Mouse (Mus musculus) embryonic facial prominence, embryonic 12.5 days (tissue): Measurements from ENCODE around the gene Dmbx1. TPM values are rescaled to one million over a fixed set of nuclear protein-coding genes. Genes with fewer than 3 reads are reported as not detected.

Source experiments
- ATAC-seq: fragments of 200-750 bp; cut with Nextera tagmentation; 2 replicates; pipeline ENCODE4 v1.8.0; 2017; ENCODE audit not compliant: insufficient number of reproducible peaks, insufficient read depth, low FRiP score, low TSS enrichment
- H3K27ac ChIP-seq: fragments of 300-500 bp; sonication (generic); 2 replicates; pipeline ENCODE4 v1.5.1; 2016; ENCODE audit warnings: mild to moderate bottlenecking
- H3K27me3 ChIP-seq: fragments of 300-500 bp; sonication (generic); 2 replicates; pipeline ENCODE4 v1.6.1; 2016; ENCODE audit warnings: mild to moderate bottlenecking, moderate library complexity
- H3K36me3 ChIP-seq: fragments of 300-500 bp; sonication (generic); 2 replicates; pipeline ENCODE4 v1.6.1; 2016; ENCODE audit warnings: mild to moderate bottlenecking
- H3K4me1 ChIP-seq: fragments of 300-500 bp; sonication (generic); 2 replicates; pipeline ENCODE4 v1.6.1; 2016
- H3K4me2 ChIP-seq: fragments of 300-500 bp; sonication (generic); replicated peaks from 2 replicates; pipeline ENCODE4 v1.6.1; 2016; ENCODE audit warnings: mild to moderate bottlenecking, moderate library complexity
- H3K4me3 ChIP-seq: fragments of 300-500 bp; sonication (generic); 2 replicates; pipeline ENCODE4 v1.5.1; 2016; ENCODE audit warnings: mild to moderate bottlenecking
- H3K9ac ChIP-seq: fragments of 300-500 bp; sonication (generic); 2 replicates; pipeline ENCODE4 v1.6.1; 2016; ENCODE audit warnings: mild to moderate bottlenecking, moderate library complexity
- H3K9me3 ChIP-seq: fragments of 300-500 bp; sonication (generic); 2 replicates; pipeline ENCODE4 v1.6.1; 2016; ENCODE audit warnings: mild to moderate bottlenecking, moderate library complexity
- WGBS: fragments of 180-500 bp; shearing (Covaris S2); methylation state at CpG from one replicate; pipeline ENCODE4 v1.1.7; 2016; 5-methylcytosine and 5-hydroxymethylcytosine counted together
- polyA plus RNA-seq: library from polyadenylated mRNA; unstranded; fragments of >200 nt; fragmentation: Nextera tagmentation; extraction: Ambion mirVana; gene quantifications from 2 replicates; pipeline ENCODE4 v1.2.1, GENCODE M21; 2016

Gene Dmbx1
- polyA plus RNA-seq, 1 experiment from 2014 or later, result 1.4 TPM

DNA sequence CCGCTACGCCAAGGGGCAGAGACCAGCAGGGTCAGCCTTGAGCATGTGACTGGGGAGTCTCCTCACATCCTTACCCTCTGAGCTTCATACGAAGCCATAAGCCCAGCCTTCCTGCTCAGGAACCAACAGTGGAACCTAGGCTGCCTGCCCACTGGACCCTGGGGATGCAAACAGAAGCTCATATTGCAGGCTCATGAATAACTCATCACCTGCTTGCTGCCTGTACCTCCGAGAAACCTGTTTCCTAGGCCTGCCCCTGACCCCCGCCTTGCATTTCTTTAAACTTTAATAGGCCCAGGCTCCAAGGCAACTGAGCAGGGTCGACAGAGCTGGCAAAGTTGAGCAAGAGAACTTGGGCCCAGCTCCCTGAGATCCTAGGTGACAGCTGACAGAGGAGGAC, 55.7 kb downstream of the Dmbx1 start, which contains the start of gene Kncn:
Gene Kncn, plus strand, starts transcription at position 379 of the 400 bp plus-strand sequence.
- Histone ChIP-seq H3K9ac (no peak within 1 kb of the TSS), H3K36me3 (no peaks in the 10 kb centered on the region), H3K4me3 (no peak within 1 kb of the TSS), H3K27me3 (peaks cover 17% of the 10 kb centered on the region), H3K4me2 (no peak within 1 kb of the TSS), H3K27ac (no peak within 1 kb of the TSS), H3K9me3 (no peaks in the 10 kb centered on the region), H3K4me1 (no peaks in the 10 kb centered on the region)
- 68% methylated on average over 6 of the region's 6 CpGs for WGBS
- ATAC-seq, result 0 out of 2 replicates have a peak, but pooled peaks have one; percentile 2

DNA sequence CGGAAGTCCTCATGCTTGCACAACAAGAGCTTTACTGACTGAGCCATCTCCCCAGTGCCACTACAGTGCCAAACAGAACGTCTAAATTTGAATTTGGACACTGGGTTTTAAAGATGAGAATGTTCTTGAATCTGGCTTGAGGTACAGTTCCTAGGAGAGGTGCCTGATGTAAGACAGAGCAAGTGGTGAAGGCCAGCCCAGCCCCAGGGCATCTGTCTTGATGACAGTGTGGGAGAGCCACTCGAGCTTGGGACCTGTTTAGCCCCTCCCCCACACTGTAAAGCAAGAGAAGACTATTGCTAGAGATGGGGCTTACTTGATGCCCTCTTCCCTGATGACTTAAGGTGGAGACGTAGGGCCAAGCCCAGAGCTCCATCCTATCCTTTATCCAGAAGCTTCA, 57.5 kb downstream of the Dmbx1 start:
- Histone ChIP-seq H3K9ac (no peak overlapping the region), H3K4me2 (no peak overlapping the region), H3K9me3 (no peaks in the 10 kb centered on the region), H3K4me3 (no peak overlapping the region), H3K27ac (no peak overlapping the region), H3K27me3 (0 out of 2 replicates have a peak, but pooled peaks cover 7% of the 10 kb centered on the region), H3K4me1 (peaks cover 12% of the 10 kb centered on the region), H3K36me3 (no peaks in the 10 kb centered on the region)
- no peak for ATAC-seq
- WGBS, result 57% methylated on average over 4 of the region's 4 CpGs

DNA sequence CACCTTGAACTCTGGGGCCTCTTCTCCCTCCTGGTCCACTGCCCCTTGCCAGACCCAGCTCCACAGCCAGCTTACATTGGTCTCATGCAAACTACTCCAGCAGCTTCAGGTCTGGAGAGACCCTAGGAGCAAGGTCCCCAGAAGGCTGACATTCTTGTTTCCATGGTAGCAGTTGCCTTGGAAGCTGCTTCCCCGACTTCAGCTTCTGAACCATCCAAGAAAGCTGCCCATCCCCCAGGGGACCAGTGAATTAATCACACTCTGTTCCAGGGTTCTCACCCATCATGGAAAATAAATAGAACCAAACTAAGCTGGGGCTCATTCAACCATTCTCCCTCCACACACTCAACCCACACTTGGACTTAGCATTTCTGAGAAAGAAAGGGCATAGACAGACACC, 58.5 kb downstream of the Dmbx1 start:
- 6% methylated on average over 1 of the region's 1 CpGs for WGBS
- Histone ChIP-seq H3K27ac (no peak overlapping the region), H3K9ac (no peak overlapping the region), H3K4me2 (no peak overlapping the region), H3K4me1 (peaks cover 12% of the 10 kb centered on the region), H3K4me3 (no peak overlapping the region), H3K9me3 (no peaks in the 10 kb centered on the region), H3K36me3 (no peaks in the 10 kb centered on the region; the same call in 1 of the 2 replicates), H3K27me3 (0 out of 2 replicates have a peak, but pooled peaks cover 7% of the 10 kb centered on the region)
- no peak for ATAC-seq

DNA sequence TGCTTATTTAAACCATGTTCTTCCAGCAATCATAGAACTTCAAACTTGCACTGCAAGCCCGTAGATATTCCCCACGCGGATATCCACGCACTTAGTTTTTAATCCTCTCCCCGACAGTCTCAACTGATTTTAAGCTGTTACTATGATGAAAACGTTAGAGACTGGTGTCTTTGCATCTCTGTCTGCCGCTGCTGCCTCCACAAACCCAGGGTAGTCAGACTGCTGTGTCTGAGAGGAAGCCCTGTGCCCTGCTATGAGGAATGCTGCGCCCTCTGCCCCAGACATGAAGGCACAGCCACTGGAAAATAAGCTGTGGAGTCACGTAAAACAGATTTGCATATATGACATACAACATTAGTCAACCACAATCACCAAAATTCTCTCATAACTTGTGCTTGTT, 60.9 kb downstream of the Dmbx1 start:
- H3K36me3 ChIP-seq, result peaks cover 16% of the 10 kb centered on the region; the same call in 1 of the 2 replicates
- peaks cover 12% of the 10 kb centered on the region for H3K4me1 ChIP-seq
- no peak overlapping the region for H3K9ac ChIP-seq
- no peak for ATAC-seq
- no peaks in the 10 kb centered on the region for H3K27me3 ChIP-seq
- WGBS, result 41% methylated on average over 9 of the region's 9 CpGs
- no peak overlapping the region for H3K4me2 ChIP-seq
- H3K27ac ChIP-seq, result no peak overlapping the region
- no peaks in the 10 kb centered on the region for H3K9me3 ChIP-seq
- no peak overlapping the region for H3K4me3 ChIP-seq

DNA sequence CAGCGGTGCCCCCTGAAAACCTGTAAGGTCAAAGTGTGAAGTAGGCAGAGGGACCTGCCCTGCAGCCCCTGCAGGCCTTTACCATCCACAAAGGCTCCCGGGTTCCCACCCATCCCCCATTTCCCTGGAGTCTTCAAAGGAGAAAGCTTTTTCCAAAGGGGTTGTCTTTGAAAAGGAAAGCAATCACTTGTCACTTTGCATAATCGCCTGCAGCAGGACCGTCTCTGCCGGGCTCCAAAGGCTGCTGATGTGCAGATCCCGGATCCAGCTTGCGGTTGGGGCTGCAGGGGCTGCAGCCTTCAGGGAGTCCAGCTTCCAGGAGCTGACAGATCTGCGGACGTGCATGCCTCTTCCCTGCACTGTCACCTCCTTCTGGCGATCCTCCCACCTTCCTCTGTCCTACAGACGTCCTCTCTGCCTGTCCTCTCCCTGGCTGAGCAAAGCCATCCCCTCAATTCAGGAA, 61.5 kb downstream of the Dmbx1 start:
- Histone ChIP-seq H3K27ac (no peak overlapping the region), H3K4me1 (peaks cover 12% of the 10 kb centered on the region), H3K27me3 (no peaks in the 10 kb centered on the region), H3K4me3 (no peak overlapping the region), H3K9ac (no peak overlapping the region), H3K4me2 (no peak overlapping the region; the same call in 1 of the 2 replicates), H3K9me3 (no peaks in the 10 kb centered on the region), H3K36me3 (peaks cover 20% of the 10 kb centered on the region; the same call in 1 of the 2 replicates)
- no peak for ATAC-seq
- WGBS, result 4% methylated on average over 11 of the region's 11 CpGs

DNA sequence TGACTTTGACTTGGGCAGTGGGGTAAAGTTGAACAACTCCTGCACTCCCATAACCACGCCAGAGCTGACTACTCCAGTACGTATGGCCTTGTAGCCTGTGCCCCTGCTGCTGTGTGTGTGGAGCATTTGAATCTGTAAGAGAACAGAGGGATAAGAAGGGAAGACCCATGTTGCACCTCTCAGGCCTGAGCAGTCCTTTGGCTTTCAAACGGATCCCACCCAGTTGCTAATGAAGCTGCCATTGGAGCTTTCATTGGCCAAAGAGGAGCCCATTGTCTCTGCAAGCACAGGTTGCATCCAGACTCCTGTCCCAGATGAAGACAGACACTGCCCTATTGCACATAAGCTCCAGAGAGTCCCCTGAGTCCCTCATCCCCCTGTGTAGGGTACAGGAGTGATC, 66.5 kb downstream of the Dmbx1 start:
- Histone ChIP-seq H3K36me3 (peaks cover 29% of the 10 kb centered on the region; the same call in 1 of the 2 replicates), H3K4me1 (peaks cover 16% of the 10 kb centered on the region), H3K4me3 (no peak overlapping the region), H3K27me3 (no peaks in the 10 kb centered on the region), H3K27ac (no peak overlapping the region), H3K9ac (no peak overlapping the region), H3K4me2 (no peak overlapping the region), H3K9me3 (no peaks in the 10 kb centered on the region)
- ATAC-seq, result no peak
- WGBS, result 72% methylated on average over 3 of the region's 3 CpGs

DNA sequence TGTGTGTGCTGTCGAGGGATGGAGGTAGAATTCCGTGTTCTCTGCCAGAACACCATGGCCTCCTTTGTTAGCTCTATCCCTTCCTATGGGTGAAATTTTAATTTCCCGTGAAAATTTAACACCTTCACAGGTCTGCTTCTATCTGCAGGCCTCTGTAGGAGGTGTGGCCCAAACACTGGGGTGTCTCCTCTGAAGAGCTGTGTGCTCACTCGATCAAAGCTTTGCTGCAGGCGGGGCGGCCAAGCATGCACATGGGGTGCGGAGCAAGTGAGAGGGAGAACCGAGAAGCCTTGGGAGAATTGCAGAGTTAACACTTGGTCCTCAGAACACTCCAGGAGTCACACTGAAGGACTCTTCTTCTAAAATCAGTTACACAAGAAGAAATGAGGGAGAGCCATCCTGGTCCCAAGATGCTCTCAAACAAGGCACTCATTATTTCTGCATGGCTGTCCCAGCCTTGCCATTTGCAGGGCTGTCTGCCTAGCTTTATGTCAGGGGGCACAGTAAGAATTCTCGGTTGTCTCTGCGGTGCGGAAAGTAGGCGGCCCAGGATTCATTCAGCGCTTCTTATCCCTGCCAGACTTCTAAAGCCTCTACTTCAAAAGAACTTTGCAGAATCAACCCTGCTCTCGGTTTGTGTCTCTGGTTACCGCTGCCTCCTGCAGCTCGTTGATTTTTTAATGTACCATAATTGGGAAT, 70.1 kb downstream of the Dmbx1 start:
- WGBS, result 23% methylated on average over 16 of the region's 16 CpGs
- Histone ChIP-seq H3K4me2 (no peak overlapping the region), H3K4me1 (peaks cover 7% of the 10 kb centered on the region), H3K27me3 (no peaks in the 10 kb centered on the region), H3K4me3 (no peak overlapping the region), H3K36me3 (peaks cover 25% of the 10 kb centered on the region; the same call in 1 of the 2 replicates), H3K27ac (no peak overlapping the region), H3K9me3 (no peaks in the 10 kb centered on the region), H3K9ac (no peak overlapping the region)
- ATAC-seq, result no peak

Other genes starting within 250 kb of the Dmbx1 start
- gene Efcab14, start 202.2 kb downstream of the Dmbx1 start, polyA plus RNA-seq, result 32.5 and 34.1 TPM in 2 replicates
- 0.42 TPM in 1 of 2 replicates, not detected in the other for gene Tex38, start 158.9 kb downstream of the Dmbx1 start, polyA plus RNA-seq
- gene Atpaf1, start 155.1 kb downstream of the Dmbx1 start, polyA plus RNA-seq, result 57.9 and 58.4 TPM in 2 replicates
- gene Mob3c, start 111.8 kb downstream of the Dmbx1 start, polyA plus RNA-seq, result 9.1 and 9.7 TPM in 2 replicates
- 26.5 and 28.0 TPM in 2 replicates for gene Mknk1, start 100.7 kb downstream of the Dmbx1 start, polyA plus RNA-seq
- not detected in 2 replicates for gene Kncn, start 55.5 kb downstream of the Dmbx1 start, polyA plus RNA-seq
- not detected in 2 replicates for gene 6430628N08Rik, start 49.3 kb downstream of the Dmbx1 start, polyA plus RNA-seq
- gene Faah, start 78.0 kb upstream of the Dmbx1 start, polyA plus RNA-seq, result 2.8 and 3.3 TPM in 2 replicates
- 19.9 and 20.6 TPM in 2 replicates for gene Nsun4, start 114.0 kb upstream of the Dmbx1 start, polyA plus RNA-seq
- gene Uqcrh, start 135.1 kb upstream of the Dmbx1 start, polyA plus RNA-seq, result 407 and 442 TPM in 2 replicates
- gene Lrrc41, start 135.3 kb upstream of the Dmbx1 start, polyA plus RNA-seq, result 80.8 and 83.3 TPM in 2 replicates
- gene Rad54l, start 183.8 kb upstream of the Dmbx1 start, polyA plus RNA-seq, result 46.6 and 47.0 TPM in 2 replicates
- gene Pomgnt1, start 183.9 kb upstream of the Dmbx1 start, polyA plus RNA-seq, result 76.3 and 80.5 TPM in 2 replicates
- 2.6 and 2.7 TPM in 2 replicates for gene Lurap1, start 211.4 kb upstream of the Dmbx1 start, polyA plus RNA-seq
- gene Tspan1, start 227.7 kb upstream of the Dmbx1 start, polyA plus RNA-seq, result 0.23 and 0.37 TPM in 2 replicates
- gene 1700042G07Rik, start 233.4 kb upstream of the Dmbx1 start, polyA plus RNA-seq, result not detected in 2 replicates
- not detected in 2 replicates for gene Gm49337, start 233.5 kb upstream of the Dmbx1 start, polyA plus RNA-seq